Mouse (Mus musculus) ovary, postnatal 36 days (tissue): ENCODE results near the gene Hfm1.

ENCODE experiments used
- DNase-seq: peaks from one replicate; pipeline ENCODE4 v3.0.0; 2022; ENCODE audit warnings: low spot score, mixed read lengths

Gene Hfm1

GRCm38 (mm10) chr5:106843906-106844305 lies 82.2 kb downstream of the Hfm1 start:
- DNase-seq: no peak

DNA sequence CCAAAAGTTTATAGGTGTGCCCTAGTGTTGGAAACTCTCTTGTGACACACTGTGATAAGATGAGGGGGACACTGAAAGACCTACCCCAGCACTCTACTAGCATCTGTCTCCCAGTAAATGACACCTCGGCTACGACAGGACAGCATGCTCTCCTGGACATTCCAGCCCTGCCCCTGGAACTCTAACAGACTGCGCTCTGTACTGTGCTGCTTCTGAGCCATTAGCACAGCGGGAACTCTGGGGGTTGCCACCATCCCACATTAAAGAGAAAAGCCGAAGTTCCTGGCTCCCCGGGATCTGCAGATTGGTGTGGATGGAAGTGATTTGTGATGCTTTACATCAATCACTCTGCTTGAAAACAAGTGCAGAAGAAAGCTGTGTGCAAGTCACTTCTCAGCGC lies 93.1 kb downstream of the Hfm1 start:
- no peak for DNase-seq

- no peak for DNase-seq
These were observed 94.7 kb downstream of the Hfm1 start for GRCm38 (mm10) chr5:106831401-106831800.

DNA sequence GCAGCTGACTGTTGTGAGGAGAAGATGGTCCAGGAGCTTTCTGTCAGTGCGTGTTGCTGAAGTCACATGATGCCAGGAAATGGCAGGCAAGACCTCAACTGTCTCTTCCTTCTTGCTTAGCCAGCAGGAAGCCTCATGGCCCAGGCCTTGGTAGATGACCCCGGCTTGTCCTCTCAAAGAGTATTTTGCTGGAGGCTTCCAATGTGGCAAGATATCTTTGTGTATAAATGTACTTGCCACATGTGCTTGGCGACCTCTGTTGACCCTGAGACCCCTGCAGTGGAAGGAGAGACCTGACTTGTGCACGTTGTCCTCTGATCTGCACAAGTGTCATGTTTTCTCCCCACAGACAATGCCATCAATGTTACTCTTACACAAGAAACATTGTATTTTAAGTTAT lies 95.3 kb downstream of the Hfm1 start:
- no peak for DNase-seq

DNA sequence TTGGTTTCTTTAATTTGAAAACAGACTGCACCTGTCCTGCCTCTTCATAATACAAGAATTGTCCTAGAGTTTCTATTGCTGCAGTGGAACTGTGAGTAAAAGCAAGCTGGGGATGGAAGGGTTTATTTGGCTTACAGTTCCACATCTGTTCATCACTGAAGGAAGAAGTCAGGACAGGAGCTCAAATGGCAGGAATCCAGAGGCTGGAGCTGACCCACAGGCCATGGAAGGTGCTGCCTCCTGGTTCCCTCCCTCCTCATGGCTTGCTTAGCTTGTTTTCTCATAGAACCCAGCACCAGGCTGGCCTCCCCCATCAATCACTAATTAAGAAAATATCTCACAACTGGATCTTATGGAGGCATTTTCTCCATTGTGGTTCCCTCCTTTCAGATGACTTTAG lies 99.4 kb downstream of the Hfm1 start:
- no peak for DNase-seq

DNA sequence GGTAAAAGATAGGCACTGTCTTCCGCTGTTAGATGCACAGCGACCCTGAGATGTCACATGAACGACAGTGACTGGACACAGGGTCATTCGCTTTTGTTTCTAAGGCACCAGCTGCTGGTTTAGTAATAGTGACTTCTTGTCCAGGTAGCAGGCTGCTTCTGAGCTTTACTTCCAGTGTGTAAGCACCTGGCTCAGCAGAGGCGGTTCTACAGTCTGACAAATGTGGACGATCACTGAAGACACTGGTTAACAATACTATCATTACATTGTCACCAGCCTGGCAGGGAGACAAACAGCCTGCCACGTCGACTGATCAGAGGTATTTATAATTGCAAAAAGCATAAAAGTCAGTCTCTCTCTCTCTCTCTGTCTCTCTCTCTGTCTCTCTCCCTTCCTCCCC lies 100.1 kb downstream of the Hfm1 start:
- DNase-seq: no peak

DNA sequence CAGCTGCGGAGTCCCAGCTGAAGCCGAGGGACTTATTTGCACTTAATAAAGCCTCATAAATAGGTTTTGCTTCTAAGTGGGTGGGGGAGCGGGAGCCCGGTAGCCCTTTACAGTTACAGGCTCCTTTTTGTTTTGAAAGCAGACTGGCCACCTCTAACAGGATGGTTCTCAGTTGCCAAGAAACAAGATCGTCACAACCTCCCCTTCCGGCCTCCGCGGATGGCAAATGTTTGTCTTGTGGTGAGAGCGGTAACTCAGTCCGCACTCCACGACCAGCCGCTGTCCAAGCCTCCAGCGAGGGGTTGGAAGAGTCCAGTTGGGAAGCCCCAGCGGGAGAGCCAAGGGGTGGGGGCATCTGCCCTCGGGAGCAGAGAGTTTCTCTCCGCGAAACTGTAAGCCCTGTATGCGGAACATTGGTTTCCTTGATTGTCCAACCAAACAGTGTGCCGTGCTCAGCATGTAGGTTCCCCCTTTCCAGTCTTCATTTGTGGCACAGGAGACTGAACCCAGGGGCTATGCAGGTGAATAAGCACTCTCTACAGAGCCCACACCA lies 100.7 kb downstream of the Hfm1 start:
- peak; percentile 48 for DNase-seq

DNA sequence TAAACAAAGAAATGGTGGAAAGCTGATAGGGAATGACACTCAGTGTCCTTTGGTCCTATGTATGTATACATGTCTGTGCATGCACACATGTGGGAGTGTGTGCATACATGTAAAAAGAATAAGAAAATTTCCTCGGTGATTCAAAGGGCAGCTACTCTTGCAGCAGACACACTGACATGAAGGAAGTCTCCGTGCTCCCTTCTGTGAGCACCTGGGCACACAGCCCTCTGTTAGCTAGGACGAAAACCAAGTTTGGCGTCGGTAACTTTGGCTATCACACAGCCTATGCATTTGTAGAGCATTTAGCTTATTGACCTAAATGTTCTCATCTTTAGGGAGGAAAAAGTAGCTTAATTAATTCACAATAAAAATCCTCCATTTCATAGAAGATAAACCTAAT lies 101.4 kb downstream of the Hfm1 start:
- DNase-seq: no peak

DNA sequence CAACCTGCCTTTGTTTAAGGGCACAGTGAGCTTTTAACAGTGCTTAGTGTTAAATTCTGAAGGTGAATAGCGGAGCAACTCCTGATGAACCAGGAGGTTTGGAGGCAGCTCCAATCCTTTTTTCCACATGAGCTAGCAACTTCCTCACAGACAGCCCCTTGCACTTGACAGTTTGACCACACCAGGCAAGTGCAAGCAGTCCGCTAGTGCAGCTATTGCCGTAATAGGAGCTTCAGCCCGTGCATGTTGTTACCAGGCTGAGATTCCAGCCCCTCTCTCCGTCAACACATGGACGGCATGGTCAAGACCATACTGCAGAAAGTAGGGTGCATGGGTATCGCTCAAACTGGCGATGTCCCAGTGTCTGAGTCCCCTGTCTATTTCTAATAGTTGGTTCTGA lies 106.5 kb downstream of the Hfm1 start:
- DNase-seq: no peak

DNA sequence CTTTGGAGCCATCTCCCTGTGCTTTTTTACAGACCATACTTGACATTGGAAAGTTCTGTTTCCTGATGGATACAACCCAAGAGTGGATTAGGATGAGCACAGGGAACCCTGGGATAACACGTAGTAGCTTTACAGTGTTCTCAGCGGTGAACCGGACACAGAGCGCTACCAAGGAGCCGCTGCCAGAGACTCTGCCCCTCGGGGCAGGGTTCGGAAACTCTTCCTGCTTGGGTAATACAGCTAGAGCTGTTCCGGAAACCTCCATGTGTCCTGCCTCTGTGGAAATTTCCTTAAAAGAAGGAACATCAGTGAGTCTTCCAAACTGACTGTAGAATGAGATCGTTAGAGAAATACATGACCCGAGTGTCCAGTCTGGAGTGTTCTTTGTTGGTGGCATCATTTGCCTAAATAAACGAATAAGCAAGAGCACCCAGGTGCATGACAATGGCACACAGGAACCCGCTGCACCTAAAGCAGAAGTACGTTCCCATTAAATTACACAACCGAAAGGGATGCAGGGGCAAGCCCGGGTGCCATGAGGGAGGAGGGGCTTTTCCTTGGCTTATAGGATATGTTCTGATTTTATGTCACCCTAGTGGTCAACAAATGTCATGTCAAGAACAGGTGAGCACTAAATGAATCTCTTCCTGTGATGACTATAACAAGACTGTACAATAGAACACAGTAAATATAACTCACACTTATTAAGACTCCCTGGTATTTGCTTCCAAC lies 110.0 kb downstream of the Hfm1 start:
- DNase-seq: no peak

GRCm38 (mm10) chr5:106814611-106815010 lies 111.5 kb downstream of the Hfm1 start:
- DNase-seq: no peak

- DNase-seq: peak; percentile 78
These were observed 123.0 kb downstream of the Hfm1 start for GRCm38 (mm10) chr5:106803094-106803493.

DNA sequence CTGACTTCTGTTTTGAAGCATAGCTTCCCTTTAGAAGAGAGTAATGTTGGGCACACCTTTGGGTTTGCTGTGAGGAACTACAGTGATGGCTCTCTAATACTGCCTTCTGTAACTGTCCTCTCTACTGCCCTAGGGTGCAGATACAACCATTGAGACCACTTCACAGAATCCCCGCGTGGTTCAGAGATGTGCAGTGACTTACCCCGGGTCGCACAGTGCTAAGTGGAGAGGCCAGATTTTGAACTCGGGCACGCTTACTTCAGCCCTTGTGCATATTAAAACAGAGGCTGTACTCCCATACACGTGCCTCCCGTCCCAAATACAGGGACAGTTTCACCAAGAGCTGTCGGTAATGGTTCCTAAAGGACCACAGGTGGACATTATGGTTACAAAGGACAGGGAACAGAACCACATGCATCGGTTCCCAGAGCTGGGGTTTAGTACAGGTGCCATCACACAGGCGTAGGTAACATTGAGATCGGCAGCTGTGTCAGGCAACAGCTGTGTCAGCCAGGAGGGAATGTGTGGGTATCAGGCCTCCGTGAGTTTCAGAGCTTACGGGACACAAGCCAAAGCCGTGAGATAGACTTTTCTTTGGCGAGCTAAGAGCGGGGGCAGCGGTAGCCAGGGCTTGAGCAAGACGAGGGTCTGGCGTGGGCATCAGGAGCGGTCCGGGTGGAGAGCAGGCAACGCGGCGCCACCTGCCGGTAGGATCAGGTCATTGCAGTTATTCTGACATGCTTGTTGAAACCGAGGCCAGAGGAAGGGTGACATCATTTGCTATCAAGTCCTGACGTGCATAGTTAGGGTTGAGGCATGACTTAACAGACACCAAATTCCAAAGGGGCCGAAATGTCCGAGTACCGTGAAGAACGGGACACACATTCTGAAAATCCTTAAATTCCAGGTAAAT lies 124.0 kb downstream of the Hfm1 start:
- peak; percentile 83 for DNase-seq

- no peak for DNase-seq
These were observed 124.8 kb downstream of the Hfm1 start for GRCm38 (mm10) chr5:106801215-106801863.

DNA sequence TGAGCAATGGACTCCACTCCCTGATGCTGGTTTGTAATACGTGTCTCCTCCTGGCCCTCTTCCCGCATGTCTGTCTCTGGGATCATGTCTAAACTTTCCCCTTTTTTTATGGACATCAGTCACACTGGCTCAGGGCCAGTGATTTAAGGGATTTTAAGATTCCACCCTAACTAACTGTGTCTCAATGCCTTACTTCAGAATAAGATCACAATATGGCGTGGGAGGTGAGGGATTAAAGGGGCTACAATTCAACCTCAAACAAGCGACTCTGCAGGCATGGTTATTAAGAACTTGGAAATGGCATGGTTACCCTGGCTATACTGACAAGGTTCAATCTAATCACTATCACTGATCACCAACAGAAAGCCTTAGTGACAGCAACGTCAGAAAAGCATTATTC lies 128.2 kb downstream of the Hfm1 start:
- no peak for DNase-seq

DNA sequence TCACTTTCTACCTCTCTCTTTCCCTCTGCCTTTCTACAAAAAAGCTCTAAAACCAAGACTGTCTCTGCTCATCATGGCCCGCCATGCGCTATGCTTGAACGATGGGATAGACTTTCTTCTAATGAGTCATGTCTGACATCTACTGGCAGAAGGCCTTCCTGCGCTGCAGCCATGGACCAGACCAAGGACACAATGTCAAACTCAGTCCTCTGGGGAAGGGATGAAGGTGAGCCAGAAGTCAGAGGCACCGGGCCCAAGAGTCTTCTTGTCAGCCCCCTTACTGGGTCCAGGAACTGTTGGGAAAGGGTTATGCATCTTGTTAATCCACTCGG lies 134.9 kb downstream of the Hfm1 start:
- DNase-seq: no peak

GRCm38 (mm10) chr5:106790496-106791240 lies 135.5 kb downstream of the Hfm1 start:
- no peak for DNase-seq
